Mouse (Mus musculus) brain, embryonic 14.5 days (tissue): ENCODE measurements around the gene Ndufaf1.

Experiments
- CTCF ChIP-seq: fragments of 200-500 bp; IDR thresholded peaks from 2 replicates; pipeline ENCODE4 v1.5.1; 2012; ENCODE audit warnings: inconsistent platforms, mild to moderate bottlenecking, moderate library complexity, borderline replicate concordance; ENCODE audit not compliant: insufficient read depth, insufficient read length; ENCODE audit errors: extremely low read depth
- POLR2A ChIP-seq: fragments of 200-500 bp; IDR thresholded peaks from 2 replicates; pipeline ENCODE4 v1.6.1; 2012; ENCODE audit warnings: mild to moderate bottlenecking, inconsistent platforms, borderline replicate concordance; ENCODE audit not compliant: poor library complexity, insufficient read depth, insufficient read length, severe bottlenecking; ENCODE audit errors: extremely low read depth

DNA sequence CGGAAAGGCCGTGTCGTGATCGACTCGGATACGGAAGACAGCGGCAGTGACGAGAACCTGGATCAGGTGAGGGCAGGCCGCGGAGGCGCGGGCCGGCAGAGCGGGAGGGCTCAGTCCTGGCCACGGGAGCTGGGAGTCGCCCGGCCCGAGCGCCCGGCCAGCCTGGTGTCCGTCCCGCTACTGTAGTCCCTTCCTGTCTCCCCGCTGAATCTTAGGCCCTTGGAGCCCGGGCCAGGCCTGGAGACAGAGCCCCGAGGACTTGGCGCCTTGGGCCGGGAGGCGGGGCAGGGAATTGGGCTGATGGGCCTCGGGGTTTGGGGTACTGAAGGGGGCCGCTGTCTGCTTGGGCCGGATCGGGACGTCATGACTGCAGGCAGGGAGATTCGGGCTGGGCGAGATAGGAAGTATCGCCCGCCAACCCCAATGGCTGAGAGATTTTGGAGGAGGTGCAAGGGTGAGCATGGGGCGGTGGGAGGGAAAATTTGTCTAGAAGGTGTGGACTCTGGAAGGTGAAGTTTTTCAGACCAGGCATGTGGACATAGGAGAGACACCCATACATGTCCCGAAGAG, 12.7 kb upstream of the Ndufaf1 start:
- TF ChIP-seq CTCF, result no peak
- no peak for TF ChIP-seq POLR2A
